Mouse (Mus musculus) stomach, postnatal 0 days (tissue): ENCODE results near the gene Enox1.

ENCODE experiments used
- CTCF ChIP-seq: IDR thresholded peaks from 2 replicates; pipeline ENCODE4 v1.5.1; 2016; ENCODE audit warnings: antibody characterized with exemption, low read depth, mild to moderate bottlenecking, moderate library complexity
- EP300 ChIP-seq: optimal IDR thresholded peaks from 2 replicates; pipeline ENCODE3; 2016; ENCODE audit warnings: antibody characterized with exemption

- no peak for TF ChIP-seq EP300
- no peak for TF ChIP-seq CTCF
These were observed 512.9 kb downstream of the Enox1 start for GRCm38 (mm10) chr14:77669494-77669893.
